ENCODE assay signal across 35 mouse cellular contexts in genomic region chr4:59228951-59229350, GRCm38 (mm10).
"Had no signal": no experiment of that assay in that cellular context is flagged by ENCODE, and none has a peak within 500 bp of the region (broad histone marks: within the 10 kb centered on the region; RNA-seq: fewer than 3 reads in every experiment).

No protein-coding gene starts in this region.

- H3K9me3 ChIP-seq: heart, embryonic 10.5 days; heart, embryonic 12.5 days; heart, embryonic 13.5 days; heart, embryonic 15.5 days; hindbrain, embryonic 10.5 days; hindbrain, embryonic 12.5 days; hindbrain, embryonic 13.5 days; hindbrain, embryonic 15.5 days; intestine, embryonic 15.5 days; kidney, embryonic 15.5 days had no signal

- H3K9ac ChIP-seq: heart, embryonic 12.5 days; heart, embryonic 13.5 days; heart, embryonic 15.5 days; hindbrain, embryonic 12.5 days; hindbrain, embryonic 13.5 days; hindbrain, embryonic 14.5 days; hindbrain, embryonic 15.5 days; intestine, embryonic 15.5 days; kidney, embryonic 15.5 days had no signal

- H3K36me3 ChIP-seq: intestine, embryonic 15.5 days had no signal

- H3K4me1 ChIP-seq: heart, embryonic 10.5 days; heart, embryonic 12.5 days; heart, embryonic 13.5 days; heart, embryonic 15.5 days; hindbrain, embryonic 10.5 days; hindbrain, embryonic 12.5 days; hindbrain, embryonic 13.5 days; hindbrain, embryonic 15.5 days; intestine, embryonic 15.5 days; kidney, embryonic 15.5 days had no signal

- DNase-seq: heart, postnatal 10 days; heart, postnatal 14 days; heart, postnatal 36 days; heart, postnatal 4 days; kidney, adult 11 months; kidney, adult 18-20 months; kidney, adult 2 months; kidney, adult 8-10 months; kidney, adult 9 months; kidney, postnatal 10 days; kidney, postnatal 14 days; kidney, postnatal 25 days; kidney, postnatal 36 days; kidney, postnatal 4 days; layer of hippocampus, adult 9-11 months; layer of hippocampus, postnatal 36 days had no signal

- H3K4me2 ChIP-seq: heart, embryonic 11.5 days; heart, embryonic 12.5 days; heart, embryonic 13.5 days; heart, embryonic 15.5 days; hindbrain, embryonic 12.5 days; hindbrain, embryonic 13.5 days; hindbrain, embryonic 14.5 days; hindbrain, embryonic 15.5 days; intestine, embryonic 15.5 days; kidney, embryonic 15.5 days had no signal

- ATAC-seq: hindbrain, embryonic 16.5 days; hindbrain, postnatal 0 days; inflammation-experienced regulatory T-cells, adult 6 months; intestine, embryonic 15.5 days; intestine, embryonic 16.5 days; intestine, postnatal 0 days had no signal

- H3K27me3 ChIP-seq: heart, embryonic 12.5 days; heart, embryonic 13.5 days; heart, embryonic 15.5 days; hindbrain, embryonic 12.5 days; hindbrain, embryonic 13.5 days; hindbrain, embryonic 15.5 days; intestine, embryonic 15.5 days; kidney, embryonic 15.5 days had no signal

- H3K27ac ChIP-seq: heart, embryonic 10.5 days; heart, embryonic 13.5 days; heart, embryonic 15.5 days; hindbrain, embryonic 10.5 days; hindbrain, embryonic 12.5 days; hindbrain, embryonic 13.5 days; hindbrain, embryonic 14.5 days; hindbrain, embryonic 15.5 days; hindbrain, postnatal 0 days; intestine, embryonic 15.5 days; kidney, embryonic 15.5 days; kidney, postnatal 0 days; layer of hippocampus, adult 2 months had no signal

- H3K4me3 ChIP-seq: heart, embryonic 10.5 days; heart, embryonic 12.5 days; heart, embryonic 13.5 days; heart, embryonic 15.5 days; hindbrain, embryonic 10.5 days; hindbrain, embryonic 12.5 days; hindbrain, embryonic 13.5 days; hindbrain, embryonic 15.5 days; intestine, embryonic 15.5 days; kidney, embryonic 15.5 days; layer of hippocampus, adult 2 months had no signal
